Mouse (Mus musculus) liver, adult 2 months (tissue): ENCODE measurements around the gene Psmb3.

Source experiments
- CTCF ChIP-seq: fragments of 200-500 bp; IDR thresholded peaks from 2 replicates; pipeline ENCODE4 v1.5.1; 2011; ENCODE audit warnings: low read depth, low read length, control low read depth
- POLR2A ChIP-seq: fragments of 200-500 bp; IDR thresholded peaks from 2 replicates; pipeline ENCODE4 v1.6.1; 2011; ENCODE audit warnings: low read length, control low read depth; ENCODE audit not compliant: insufficient read depth; ENCODE audit errors: extremely low read depth

DNA sequence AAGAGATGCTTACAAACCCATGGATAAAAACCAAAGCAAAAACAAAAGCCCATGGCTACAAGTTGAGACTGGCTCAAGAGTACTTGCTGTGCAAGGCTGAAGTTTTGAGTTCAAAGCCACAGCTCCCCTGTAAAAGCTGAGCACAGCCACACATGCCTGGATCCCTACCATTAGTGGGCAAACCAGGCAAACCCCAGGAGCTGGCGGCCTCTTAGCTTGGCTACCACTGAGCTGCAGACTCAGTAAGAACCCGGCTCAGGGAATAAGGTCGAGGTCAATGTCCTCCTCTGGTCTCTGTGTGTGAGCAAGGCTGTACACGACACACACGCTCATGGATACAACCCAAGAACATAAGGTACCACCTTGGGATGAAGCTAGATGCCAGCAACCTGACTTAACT, 45.3 kb downstream of the Psmb3 start:
- TF ChIP-seq CTCF, result no peak
- TF ChIP-seq POLR2A, result no peak
